Mouse (Mus musculus): ENCODE measurements at regions not wholly inside any gene's neighbourhood (a gene's known extent, or its start where the extent isn't known, plus 50 kb on each side); places are given as distances from the start of the nearest gene placed in this dataset.

DNA sequence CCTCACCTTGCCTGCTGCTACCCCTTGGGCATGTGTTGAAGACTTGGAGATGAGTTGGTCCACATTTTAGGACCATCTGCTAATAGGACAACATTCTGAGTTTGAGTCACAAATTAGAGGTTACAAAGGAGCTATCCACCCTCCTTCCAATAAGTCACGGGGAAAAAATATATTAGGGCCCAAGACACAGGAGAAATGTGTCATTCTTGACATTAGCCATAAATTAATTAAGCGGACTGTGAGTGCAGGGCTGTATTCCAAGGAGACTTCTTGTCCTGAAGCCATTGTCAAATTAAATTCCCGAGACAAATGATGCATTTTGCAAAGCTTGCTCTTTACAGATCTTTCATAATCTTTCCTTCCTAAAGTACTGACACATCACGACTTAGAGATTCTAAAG is 79.2 kb downstream of the 1700020N01Rik start:
- no peak for DNase-seq (ENCODE audit: low read depth)

GRCm38 (mm10) chr10:21672666-21673065 is 79.7 kb downstream of the 1700020N01Rik start:
- no peak for DNase-seq (ENCODE audit: low read depth)

GRCm38 (mm10) chr10:21673831-21674230 is 80.9 kb downstream of the 1700020N01Rik start:
- DNase-seq (ENCODE audit: low read depth): no peak

GRCm38 (mm10) chr10:21675786-21676185 is 82.8 kb downstream of the 1700020N01Rik start:
- DNase-seq (ENCODE audit: low read depth): no peak

DNA sequence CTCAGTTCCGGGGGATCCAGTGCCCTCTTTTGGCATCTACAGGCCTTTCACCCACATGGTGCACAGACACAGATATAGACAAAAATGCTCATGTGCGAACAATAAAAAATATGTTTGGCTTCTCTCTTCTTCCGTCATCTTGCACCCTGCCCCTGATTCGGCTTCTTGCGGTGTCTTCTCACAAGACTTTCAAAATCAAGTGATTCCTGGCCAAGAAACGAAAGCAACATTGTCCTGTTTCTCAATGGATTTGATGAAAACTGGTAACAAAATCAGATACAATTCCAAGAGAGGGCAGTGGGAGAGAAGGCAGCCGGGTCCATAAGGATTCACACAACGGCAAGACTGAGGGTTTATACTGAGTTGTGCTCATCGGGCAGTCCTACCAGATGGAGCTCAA is 85.0 kb downstream of the 1700020N01Rik start:
- no peak for DNase-seq (ENCODE audit: low read depth)

DNA sequence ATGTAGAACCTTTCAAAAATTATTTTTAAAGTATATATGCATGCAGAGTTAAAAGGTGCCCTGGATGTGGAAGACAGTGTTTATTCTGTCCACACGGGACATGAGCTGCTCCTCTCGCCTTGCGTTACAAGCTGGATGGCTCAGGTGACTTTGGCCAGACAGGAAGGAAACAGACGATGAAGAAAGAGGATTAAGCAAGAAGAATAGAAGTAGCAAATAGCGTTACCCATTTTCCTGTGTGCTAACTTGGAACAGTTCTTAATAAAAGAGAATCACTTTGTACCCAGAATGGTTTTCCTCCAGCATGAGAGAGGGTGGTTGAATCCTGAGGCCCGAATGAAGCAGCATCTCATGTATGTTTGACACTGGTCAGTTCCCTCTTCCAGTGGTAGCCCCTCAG is 85.4 kb downstream of the 1700020N01Rik start:
- no peak for DNase-seq (ENCODE audit: low read depth)

GRCm38 (mm10) chr10:21678811-21679451 is 86.0 kb downstream of the 1700020N01Rik start:
- no peak for DNase-seq (ENCODE audit: low read depth)

DNA sequence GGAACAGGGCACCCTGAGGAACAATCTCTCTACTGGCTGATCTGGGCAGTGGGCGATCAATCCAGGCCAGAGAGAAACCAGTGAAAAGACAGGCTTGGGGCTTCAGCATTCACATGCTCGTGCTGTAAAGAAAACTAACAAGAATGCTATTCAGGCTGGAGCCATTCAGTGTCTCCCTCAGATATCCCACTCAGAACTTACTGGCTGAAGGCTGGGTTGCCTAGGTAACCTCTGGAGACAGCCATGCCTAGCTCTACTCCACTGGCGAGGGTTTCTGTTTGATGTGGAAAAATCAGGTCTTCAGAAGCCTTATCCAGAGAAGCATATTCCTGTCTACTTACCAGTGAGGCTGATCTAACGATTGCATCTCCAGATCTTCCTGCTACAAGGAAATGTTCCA is 87.8 kb downstream of the 1700020N01Rik start:
- DNase-seq (ENCODE audit: low read depth): no peak

GRCm38 (mm10) chr10:21684286-21685013 is 91.5 kb downstream of the 1700020N01Rik start:
- DNase-seq (ENCODE audit: low read depth): no peak

GRCm38 (mm10) chr10:21685122-21685798 is 92.3 kb downstream of the 1700020N01Rik start:
- DNase-seq (ENCODE audit: low read depth): no peak

- DNase-seq (ENCODE audit: low read depth): no peak
Measured at GRCm38 (mm10) chr10:21686060-21686459, 93.1 kb downstream of the 1700020N01Rik start.

DNA sequence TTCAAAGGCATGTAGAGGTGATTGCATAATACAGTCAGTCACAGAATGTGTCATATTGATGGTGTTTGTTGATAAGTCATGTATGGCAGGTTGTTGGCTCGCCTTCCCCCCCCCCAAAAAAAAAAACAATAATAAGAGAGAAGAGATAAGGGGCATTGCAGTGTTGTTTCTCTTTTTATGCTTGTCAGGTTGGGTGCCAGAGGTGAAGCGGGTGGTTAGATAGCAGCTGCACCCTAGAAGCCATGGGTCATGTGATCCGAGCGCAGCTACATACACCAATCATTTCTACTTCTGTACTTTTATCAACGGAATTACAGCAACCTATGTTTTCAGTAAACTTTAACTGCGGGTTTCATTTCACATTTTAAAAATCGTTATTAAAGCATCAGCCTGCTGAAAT is 94.5 kb downstream of the 1700020N01Rik start:
- DNase-seq (ENCODE audit: low read depth): no peak

GRCm38 (mm10) chr10:21688513-21688912 is 95.6 kb downstream of the 1700020N01Rik start:
- DNase-seq (ENCODE audit: low read depth): no peak

DNA sequence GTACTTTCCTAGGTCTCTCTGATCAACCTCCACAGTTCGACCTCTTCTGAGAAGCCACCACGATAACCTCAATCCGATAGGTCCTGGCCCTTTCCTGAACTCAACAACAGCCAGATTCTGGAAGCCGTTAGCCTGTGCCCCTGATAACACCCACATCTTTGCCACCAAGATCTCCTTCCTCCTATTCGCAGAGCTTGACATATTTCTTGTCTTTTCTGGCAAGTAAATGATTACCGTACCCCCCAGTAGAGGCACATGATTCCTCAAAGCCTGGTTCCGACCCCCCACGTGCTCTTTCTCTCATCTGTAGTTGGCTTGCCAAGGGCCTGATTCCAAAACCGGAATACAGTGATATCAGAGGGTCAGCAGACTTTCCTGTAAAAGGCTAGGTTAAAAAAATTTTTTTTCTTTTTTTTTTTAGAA is 96.9 kb downstream of the 1700020N01Rik start:
- DNase-seq (ENCODE audit: low read depth): no peak

- no peak for DNase-seq (ENCODE audit: low read depth)
Measured at GRCm38 (mm10) chr10:21695185-21695584, 102.2 kb downstream of the 1700020N01Rik start.

DNA sequence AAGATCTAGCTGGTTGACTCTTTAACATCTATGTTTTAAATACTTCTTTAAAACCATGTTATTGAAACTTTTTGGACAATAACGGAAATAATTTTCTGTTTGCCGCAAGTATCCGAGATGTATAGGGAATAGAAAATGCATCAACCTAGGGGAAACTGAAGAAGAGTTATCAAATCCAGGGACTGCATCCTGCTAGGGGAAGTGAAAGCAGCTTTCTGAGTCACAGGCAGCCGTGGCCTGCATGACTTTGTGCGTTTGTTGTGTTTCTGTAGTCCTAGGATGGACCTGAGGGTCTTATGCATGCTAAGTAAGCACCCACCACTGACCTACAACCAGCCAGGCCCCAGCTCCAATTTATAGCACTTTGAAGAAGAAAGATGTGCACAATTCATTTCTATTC is 103.7 kb downstream of the 1700020N01Rik start:
- DNase-seq (ENCODE audit: low read depth): no peak

DNA sequence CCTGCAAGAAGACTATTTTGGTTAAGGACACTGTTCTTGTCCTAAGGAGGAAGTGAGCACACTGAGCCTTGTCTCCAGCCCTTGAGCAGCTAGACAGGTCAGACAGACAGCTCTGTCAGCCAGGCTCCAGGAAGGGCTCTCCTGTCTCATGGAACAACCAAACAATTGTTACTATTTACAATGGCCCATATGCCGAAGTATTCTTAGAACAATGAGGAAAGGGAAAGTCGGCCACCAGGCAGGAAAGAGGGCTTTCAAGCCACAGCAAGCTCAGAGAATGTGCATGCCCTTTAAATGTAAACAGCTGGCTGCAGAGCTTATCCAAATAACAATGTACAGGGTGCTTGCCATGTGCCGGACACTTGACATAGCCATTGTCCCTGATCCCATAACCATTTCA is 108.6 kb downstream of the 1700020N01Rik start:
- DNase-seq (ENCODE audit: low read depth): no peak

- DNase-seq (ENCODE audit: low read depth): no peak
Measured at GRCm38 (mm10) chr10:21702134-21702533, 109.2 kb downstream of the 1700020N01Rik start.

DNA sequence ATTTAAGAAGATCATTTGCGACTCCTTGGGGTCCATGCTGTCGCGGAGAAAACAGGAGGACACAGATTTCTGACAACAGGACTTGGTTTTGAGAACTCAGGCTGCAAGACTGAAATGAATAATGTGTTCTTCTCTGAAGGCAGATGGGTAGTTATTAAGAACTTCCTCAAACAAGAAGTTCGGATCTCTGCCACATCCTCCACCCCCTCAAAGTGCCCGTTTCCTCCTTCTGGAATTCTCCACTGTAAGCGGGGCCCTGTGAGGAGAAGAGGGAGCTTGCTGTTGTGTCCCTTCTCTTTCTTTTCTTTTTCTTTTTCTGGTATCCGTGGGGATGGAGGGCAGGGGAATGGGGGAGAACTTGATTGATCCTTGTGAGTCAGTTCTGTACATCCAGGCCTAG is 118.9 kb downstream of the 1700020N01Rik start:
- no peak for DNase-seq (ENCODE audit: low read depth)

DNA sequence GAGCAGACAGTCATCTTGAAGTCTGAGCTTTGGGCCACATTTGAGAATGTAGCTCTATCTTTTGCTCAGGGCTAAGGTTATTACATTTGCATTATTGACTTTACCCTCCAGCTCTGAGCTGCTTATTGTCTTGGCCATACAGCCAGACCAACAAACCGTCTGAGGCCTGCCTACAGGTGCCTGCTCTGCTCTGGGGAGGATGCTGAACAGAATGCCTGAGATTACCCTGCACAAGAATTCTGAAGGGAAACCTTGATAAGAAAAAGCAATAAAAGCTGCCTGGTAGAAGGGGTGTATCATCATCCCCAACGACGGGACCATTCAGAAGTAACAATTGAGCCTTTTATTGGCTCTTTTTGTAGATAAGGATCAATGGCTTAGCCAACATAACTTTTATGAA is 119.9 kb downstream of the 1700020N01Rik start:
- DNase-seq (ENCODE audit: low read depth): no peak

GRCm38 (mm10) chr10:21715436-21715835 is 122.5 kb downstream of the 1700020N01Rik start:
- DNase-seq (ENCODE audit: low read depth): no peak

DNA sequence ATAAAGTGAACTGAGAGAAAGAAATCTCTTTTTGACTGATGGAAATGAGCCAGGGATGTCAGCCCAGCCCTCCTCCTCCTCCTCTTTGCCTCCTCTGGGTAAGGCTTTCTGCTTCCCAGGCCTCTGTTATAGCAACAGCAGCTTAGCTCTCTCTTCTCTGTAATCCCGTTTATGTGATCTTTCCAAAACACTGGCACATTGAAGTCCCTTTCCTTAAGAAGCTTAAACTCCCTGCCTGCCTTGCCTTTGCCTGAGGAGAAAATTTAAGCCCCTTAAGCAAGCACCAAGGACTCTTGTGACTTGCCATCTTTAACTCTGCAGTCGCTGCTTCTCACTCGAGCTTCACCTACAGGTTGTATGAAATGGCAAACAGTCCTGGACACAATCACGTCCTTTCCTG is 125.2 kb downstream of the 1700020N01Rik start:
- no peak for DNase-seq (ENCODE audit: low read depth)

DNA sequence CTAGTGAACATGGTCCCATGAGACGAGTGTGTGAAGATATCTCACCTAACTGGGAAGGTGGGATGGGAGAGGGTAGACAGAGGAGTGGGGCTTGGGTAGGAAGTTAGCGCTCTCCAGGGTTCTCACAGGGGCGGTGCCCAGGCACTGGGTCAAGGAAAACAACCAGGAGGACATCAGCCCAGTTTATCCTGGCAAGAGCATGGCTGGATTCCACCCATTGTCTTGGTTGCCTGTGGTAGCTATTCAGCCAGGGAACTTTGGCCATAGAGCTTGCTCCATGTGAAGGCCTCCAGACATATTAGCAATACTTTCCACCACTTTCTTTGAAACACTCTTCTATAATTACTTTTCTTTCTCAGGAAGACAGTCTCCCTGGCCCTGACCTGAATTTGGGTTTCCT is 131.4 kb downstream of the 1700020N01Rik start:
- no peak for DNase-seq (ENCODE audit: low read depth)

Measured in gonadal fat pad, adult 2 months (tissue).